Mouse (Mus musculus) forebrain, embryonic 16.5 days (tissue): ENCODE data around the gene Ppif. TPM values are rescaled to one million over a fixed set of nuclear protein-coding genes. Genes with fewer than 3 reads are reported as not detected.

Experiments used
- ATAC-seq: fragments of 200-750 bp; cut with Nextera tagmentation; 2 replicates; pipeline ENCODE4 v1.8.0; 2017; ENCODE audit warnings: mild to moderate bottlenecking, moderate library complexity
- H3K27ac ChIP-seq: fragments of 300-500 bp; sonication (generic); 2 replicates; pipeline ENCODE4 v1.5.1; 2014; ENCODE audit warnings: low read length, control low read depth
- H3K27me3 ChIP-seq: fragments of 300-500 bp; sonication (generic); replicated peaks from 2 replicates; pipeline ENCODE4 v1.6.1; 2014; ENCODE audit warnings: low read length; ENCODE audit not compliant: control insufficient read depth, insufficient read depth
- H3K36me3 ChIP-seq: fragments of 300-500 bp; sonication (generic); 2 replicates; pipeline ENCODE4 v1.6.1; 2014; ENCODE audit not compliant: control insufficient read depth, insufficient read depth
- H3K4me1 ChIP-seq: fragments of 300-500 bp; sonication (generic); replicated peaks from 2 replicates; pipeline ENCODE4 v1.6.1; 2014; ENCODE audit warnings: low read length; ENCODE audit not compliant: control insufficient read depth, insufficient read depth
- H3K4me2 ChIP-seq: fragments of 300-500 bp; sonication (generic); 2 replicates; pipeline ENCODE4 v1.6.1; 2014; ENCODE audit warnings: mild to moderate bottlenecking, low read length, control low read depth
- H3K4me3 ChIP-seq: fragments of 300-500 bp; sonication (generic); replicated peaks from 2 replicates; pipeline ENCODE4 v1.5.1; 2014; ENCODE audit warnings: mild to moderate bottlenecking, low read length, control low read depth
- H3K9ac ChIP-seq: fragments of 300-500 bp; sonication (generic); replicated peaks from 2 replicates; pipeline ENCODE4 v1.6.1; 2014; ENCODE audit warnings: low read depth, low read length, control low read depth
- H3K9me3 ChIP-seq: fragments of 300-500 bp; sonication (generic); 2 replicates; pipeline ENCODE4 v1.6.1; 2016; ENCODE audit warnings: low read length; ENCODE audit not compliant: control insufficient read depth
- WGBS: fragments of 180-500 bp; shearing (Covaris S2); extraction: QIAGEN DNeasy Blood & Tissue Kit; methylation state at CpG from one replicate; pipeline ENCODE4 v1.1.7; 2014; 5-methylcytosine and 5-hydroxymethylcytosine counted together
- polyA plus RNA-seq: library from polyadenylated mRNA; unstranded; fragments of >200 nt; fragmentation: Nextera tagmentation; extraction: Ambion mirVana; gene quantifications from 2 replicates; pipeline ENCODE4 v1.2.1, GENCODE M21; 2015

Gene Ppif
- polyA plus RNA-seq, 1 experiment from 2014 or later: 26.3 TPM

DNA sequence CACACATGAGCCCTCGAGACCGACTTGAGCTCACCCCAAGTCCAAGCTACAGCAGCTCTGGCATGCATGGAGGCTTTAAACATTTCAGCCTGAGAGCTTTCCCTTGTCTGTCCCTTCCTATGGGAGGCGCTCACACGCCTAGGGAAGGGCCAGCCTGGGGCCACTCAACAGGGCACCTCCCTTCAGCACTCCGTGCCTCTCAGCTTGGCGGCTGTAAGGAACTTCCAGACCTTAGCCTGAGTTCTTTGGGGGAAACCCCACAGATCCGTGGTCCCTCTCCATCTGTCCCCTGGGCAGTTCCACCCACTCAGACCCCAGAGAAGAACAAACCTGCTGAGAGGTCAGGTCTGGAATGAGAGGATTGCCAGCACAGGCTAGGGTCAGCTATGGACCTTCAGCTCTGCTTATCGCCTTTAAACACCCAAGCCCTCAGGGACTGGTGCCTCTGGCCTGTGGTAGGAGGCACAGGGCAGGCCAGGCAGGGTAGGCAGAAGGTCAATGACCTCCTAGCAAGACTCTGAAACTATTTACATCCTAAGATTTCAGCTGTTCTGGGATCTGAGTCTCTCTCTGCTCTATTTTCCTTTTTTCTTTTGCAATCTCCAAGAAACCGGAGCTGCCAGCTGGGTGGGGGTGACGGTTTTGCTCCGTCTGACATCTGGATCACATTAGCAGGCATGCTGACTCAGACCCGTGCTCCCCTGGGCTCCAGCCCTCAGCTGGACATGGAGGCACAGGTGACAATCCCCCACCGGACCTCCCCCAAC, 55.4 kb downstream of the Ppif start:
- ATAC-seq: no peak
- WGBS: 58% methylated on average over 13 of the region's 13 CpGs
- Histone ChIP-seq H3K4me1 (no peaks in the 10 kb centered on the region), H3K4me2 (no peak overlapping the region), H3K9me3 (no peaks in the 10 kb centered on the region), H3K9ac (no peak overlapping the region), H3K4me3 (no peak overlapping the region), H3K36me3 (no peaks in the 10 kb centered on the region), H3K27ac (no peak overlapping the region), H3K27me3 (no peaks in the 10 kb centered on the region)

Other genes starting within 250 kb of the Ppif start
- 52.6 and 56.6 TPM in 2 replicates for gene Zmiz1, start 235.0 kb upstream of the Ppif start, polyA plus RNA-seq
- 10.4 and 13.7 TPM in 2 replicates for gene Zcchc24, start 74.9 kb downstream of the Ppif start, polyA plus RNA-seq
- 2.0 and 2.6 TPM in 2 replicates for gene Anxa11, start 148.0 kb downstream of the Ppif start, polyA plus RNA-seq
- gene Plac9a, start 208.9 kb downstream of the Ppif start, polyA plus RNA-seq: not detected in 2 replicates
- 2.9 and 3.9 TPM in 2 replicates for gene Tmem254a, start 233.5 kb downstream of the Ppif start, polyA plus RNA-seq
- not detected in 2 replicates for gene Cphx1, start 244.2 kb downstream of the Ppif start, polyA plus RNA-seq